Mouse (Mus musculus) large intestine, adult 2 months (tissue): ENCODE data around the gene Ildr1. TPM values are rescaled to one million over a fixed set of nuclear protein-coding genes. Genes with fewer than 3 reads are reported as not detected.

Experiments
- DNase-seq: peaks from one replicate; pipeline ENCODE4 v3.0.0-alpha.2; 2012; ENCODE audit warnings: low read depth, low spot score
- WGBS: fragments of 180-500 bp; shearing (Covaris S2); methylation state at CpG from one replicate; pipeline ENCODE4 v1.1.7; 2018; 5-methylcytosine and 5-hydroxymethylcytosine counted together
- polyA plus RNA-seq: library from polyadenylated mRNA; depleted of rRNA; stranded (reverse); fragments of >200 nt; gene quantifications from 2 replicates; pipeline ENCODE4 v1.2.3, GENCODE M21; 2012

Ildr1 gene
- polyA plus RNA-seq, 1 experiment, result 7.4 TPM

GRCm38 (mm10) chr16:36694798-36695290 is 1.1 kb downstream of the Ildr1 start:
- WGBS, result 24% methylated on average over 9 of the region's 9 CpGs
- DNase-seq, result no peak

GRCm38 (mm10) chr16:36697331-36697730 is 3.6 kb downstream of the Ildr1 start:
- DNase-seq, result no peak
- WGBS, result 86% methylated on average over 8 of the region's 8 CpGs

GRCm38 (mm10) chr16:36700484-36700883 is 6.7 kb downstream of the Ildr1 start:
- WGBS, result 90% methylated on average over 2 of the region's 2 CpGs
- DNase-seq, result no peak

GRCm38 (mm10) chr16:36707702-36708423 is 14.1 kb downstream of the Ildr1 start:
- 32% methylated on average over 6 of the region's 6 CpGs for WGBS
- peak; percentile 79 for DNase-seq

- WGBS, result 37% methylated on average over 7 of the region's 7 CpGs
- no peak for DNase-seq
Observed at GRCm38 (mm10) chr16:36708751-36709150, 15.0 kb downstream of the Ildr1 start.

GRCm38 (mm10) chr16:36709405-36709804 is 15.6 kb downstream of the Ildr1 start:
- WGBS, result 82% methylated on average over 17 of the region's 17 CpGs
- DNase-seq, result no peak

GRCm38 (mm10) chr16:36710794-36711193 is 17.0 kb downstream of the Ildr1 start:
- 93% methylated on average over 2 of the region's 2 CpGs for WGBS
- DNase-seq, result no peak

- no peak for DNase-seq
Observed at GRCm38 (mm10) chr16:36711760-36712159, 18.0 kb downstream of the Ildr1 start.

GRCm38 (mm10) chr16:36717481-36717880 is 23.7 kb downstream of the Ildr1 start:
- 79% methylated on average over 4 of the region's 4 CpGs for WGBS

More at GRCm38 (mm10) chr16:36711760-36712159, 18.0 kb downstream of the Ildr1 start:
- 86% methylated on average over 12 of the region's 12 CpGs for WGBS

GRCm38 (mm10) chr16:36718637-36719036 is 24.9 kb downstream of the Ildr1 start:
- no peak for DNase-seq

More at GRCm38 (mm10) chr16:36717481-36717880, 23.7 kb downstream of the Ildr1 start:
- no peak for DNase-seq

- no peak for DNase-seq
- 67% methylated on average over 13 of the region's 13 CpGs for WGBS
Observed at GRCm38 (mm10) chr16:36720194-36721055, 26.6 kb downstream of the Ildr1 start.

- 50% methylated on average over 4 of the region's 4 CpGs for WGBS
- DNase-seq, result no peak
Observed at GRCm38 (mm10) chr16:36722739-36723138, 29.0 kb downstream of the Ildr1 start.

- 30% methylated on average over 3 of the region's 3 CpGs for WGBS
- DNase-seq, result no peak
Observed at GRCm38 (mm10) chr16:36723880-36724443, 30.2 kb downstream of the Ildr1 start.

GRCm38 (mm10) chr16:36728959-36729358 is 35.2 kb downstream of the Ildr1 start:
- no peak for DNase-seq
- 74% methylated on average over 2 of the region's 2 CpGs for WGBS

- no peak for DNase-seq
Observed at GRCm38 (mm10) chr16:36732572-36732971, 38.8 kb downstream of the Ildr1 start.

- 7% methylated on average over 1 of the region's 1 CpGs for WGBS
Observed at GRCm38 (mm10) chr16:36733827-36734226, 40.0 kb downstream of the Ildr1 start.

GRCm38 (mm10) chr16:36735421-36735820 is 41.6 kb downstream of the Ildr1 start:
- DNase-seq, result no peak
- WGBS, result 76% methylated on average over 3 of the region's 3 CpGs

More at GRCm38 (mm10) chr16:36733827-36734226, 40.0 kb downstream of the Ildr1 start:
- no peak for DNase-seq

GRCm38 (mm10) chr16:36739404-36739930 is 45.7 kb downstream of the Ildr1 start:
- 34% methylated on average over 4 of the region's 4 CpGs for WGBS
- no peak for DNase-seq

GRCm38 (mm10) chr16:36743580-36743979 is 49.8 kb downstream of the Ildr1 start:
- WGBS, result 36% methylated on average over 8 of the region's 8 CpGs
- DNase-seq, result no peak

GRCm38 (mm10) chr16:36747068-36747467 is 53.3 kb downstream of the Ildr1 start:
- DNase-seq, result no peak
- 48% methylated on average over 4 of the region's 4 CpGs for WGBS
